Mouse (Mus musculus): ENCODE measurements around the gene Gm8281. TPM values are rescaled to one million over a fixed set of nuclear protein-coding genes. Genes with fewer than 3 reads are reported as not detected.
A peak's percentile ranks its signal among the peaks of the same experiment; 100 is the strongest.
"Not testable (repeated sequence)": the region's sequence is repeated elsewhere in the genome, so short reads cannot be mapped to it uniquely, and the experiment has no call there.

Gene Gm8281
- polyA plus RNA-seq (2011; ENCODE audit: insufficient read depth, insufficient read length, low read depth, missing spikeins): 4.1 and 4.3 TPM in 2 replicates

GRCm38 (mm10) chr14:5070611-5071490, at the start of gene Gm8281:
TSS of gene Gm8281 (plus strand) at chr14:5071040.
- not testable (repeated sequence) for H3K27ac ChIP-seq (ENCODE audit: insufficient read depth, low read length); H3K4me1 ChIP-seq (ENCODE audit: control insufficient read depth, insufficient read depth, low read length); H3K9me3 ChIP-seq (replicated peaks; ENCODE audit: control insufficient read depth, insufficient read depth, low read length, poor library complexity, severe bottlenecking); H3K36me3 ChIP-seq (ENCODE audit: control insufficient read depth, insufficient read depth, low read length, poor library complexity, severe bottlenecking); H3K27me3 ChIP-seq (ENCODE audit: control insufficient read depth, insufficient read depth, low read length, poor library complexity, severe bottlenecking)
- Histone ChIP-seq H3K9ac (ENCODE audit: low read depth, poor library complexity, severe bottlenecking) (peak within 1 kb of the TSS; percentile 87), H3K4me3 (ENCODE audit: low read depth, low read length) (peak within 1 kb of the TSS; percentile 71)

DNA sequence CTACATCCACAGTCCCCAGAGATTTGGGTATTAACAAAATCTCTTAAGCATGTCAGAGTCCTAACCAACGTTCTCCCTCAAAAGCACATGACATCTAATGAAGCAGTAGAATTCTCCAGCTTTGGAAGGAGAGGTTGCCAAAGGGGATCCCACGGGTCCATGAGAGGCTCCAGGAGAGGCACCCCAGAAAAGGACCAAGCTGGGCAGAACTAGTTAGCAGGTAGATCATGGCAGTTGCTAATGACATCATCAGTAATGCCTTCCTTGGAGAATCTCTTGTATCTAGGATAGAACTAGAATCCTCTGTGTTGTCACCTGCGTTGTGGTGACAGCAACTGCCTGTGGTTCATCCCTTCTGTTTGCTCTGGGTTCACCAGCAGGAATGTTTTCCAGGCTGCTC, 20.5 kb upstream of the Gm8281 start, which contains the start of gene 4930555G01Rik:
4930555G01Rik (plus strand) TSS at position 301 of the 400 bp plus-strand sequence.
- H3K36me3 ChIP-seq (ENCODE audit: control insufficient read depth, insufficient read depth, low read length, poor library complexity, severe bottlenecking); H3K27me3 ChIP-seq (ENCODE audit: control insufficient read depth, insufficient read depth, low read length, poor library complexity, severe bottlenecking); H3K9ac ChIP-seq (ENCODE audit: low read depth, poor library complexity, severe bottlenecking); H3K9me3 ChIP-seq (replicated peaks; ENCODE audit: control insufficient read depth, insufficient read depth, low read length, poor library complexity, severe bottlenecking); H3K4me3 ChIP-seq (ENCODE audit: low read depth, low read length); H3K27ac ChIP-seq (ENCODE audit: insufficient read depth, low read length); H3K4me1 ChIP-seq (ENCODE audit: control insufficient read depth, insufficient read depth, low read length): not testable (repeated sequence)

GRCm38 (mm10) chr14:5131219-5131618, 60.4 kb downstream of the Gm8281 start, which contains the start of gene Gm8279:
TSS of gene Gm8279 (plus strand) at chr14:5131519.
- H3K9ac ChIP-seq (ENCODE audit: low read depth, poor library complexity, severe bottlenecking); H3K27ac ChIP-seq (ENCODE audit: insufficient read depth, low read length); H3K9me3 ChIP-seq (replicated peaks; ENCODE audit: control insufficient read depth, insufficient read depth, low read length, poor library complexity, severe bottlenecking); H3K27me3 ChIP-seq (ENCODE audit: control insufficient read depth, insufficient read depth, low read length, poor library complexity, severe bottlenecking); H3K36me3 ChIP-seq (ENCODE audit: control insufficient read depth, insufficient read depth, low read length, poor library complexity, severe bottlenecking); H3K4me1 ChIP-seq (ENCODE audit: control insufficient read depth, insufficient read depth, low read length); H3K4me3 ChIP-seq (ENCODE audit: low read depth, low read length): not testable (repeated sequence)

Other genes with a start within 250 kb of the Gm8281 start
- gene Gm3269, start 232.9 kb upstream of the Gm8281 start, polyA plus RNA-seq (2011; ENCODE audit: insufficient read depth, insufficient read length, low read depth, missing spikeins): not detected in 2 replicates
- 1.4 TPM in 1 of 2 replicates, not detected in the other for gene Gm3264, start 215.5 kb upstream of the Gm8281 start, polyA plus RNA-seq (2011; ENCODE audit: insufficient read depth, insufficient read length, low read depth, missing spikeins)
- gene Gm3278, start 178.6 kb upstream of the Gm8281 start, polyA plus RNA-seq (2011; ENCODE audit: insufficient read depth, insufficient read length, low read depth, missing spikeins): not detected in 2 replicates
- not detected in 2 replicates for gene Gm8297, start 87.1 kb upstream of the Gm8281 start, polyA plus RNA-seq (2011; ENCODE audit: insufficient read depth, insufficient read length, low read depth, missing spikeins)
- gene Gm3298, start 55.1 kb upstream of the Gm8281 start, polyA plus RNA-seq (2011; ENCODE audit: insufficient read depth, insufficient read length, low read depth, missing spikeins): not detected in 2 replicates
- not detected in 2 replicates for gene 4930555G01Rik, start 20.4 kb upstream of the Gm8281 start, polyA plus RNA-seq (2011; ENCODE audit: insufficient read depth, insufficient read length, low read depth, missing spikeins)
- not detected in 2 replicates for gene Gm8279, start 60.5 kb downstream of the Gm8281 start, polyA plus RNA-seq (2011; ENCODE audit: insufficient read depth, insufficient read length, low read depth, missing spikeins)
- gene Gm3317, start 93.5 kb downstream of the Gm8281 start, polyA plus RNA-seq (2011; ENCODE audit: insufficient read depth, insufficient read length, low read depth, missing spikeins): not detected in 2 replicates
- gene Gm8271, start 114.8 kb downstream of the Gm8281 start, polyA plus RNA-seq (2011; ENCODE audit: insufficient read depth, insufficient read length, low read depth, missing spikeins): not detected in 2 replicates
- not detected in 2 replicates for gene Gm3526, start 189.5 kb downstream of the Gm8281 start, polyA plus RNA-seq (2011; ENCODE audit: insufficient read depth, insufficient read length, low read depth, missing spikeins)